Mouse (Mus musculus): ENCODE results near the gene Cnot6l. TPM values are rescaled to one million over a fixed set of nuclear protein-coding genes. Genes with fewer than 3 reads are reported as not detected.

The Cnot6l gene
- polyA plus RNA-seq (2014; fragmentation: Illumina TruSeq; extraction: RNeasy Lipid Tissue Mini Kit (QIAGEN cat#74804); ENCODE audit: insufficient read depth, low read depth, low replicate concordance): 10.4 TPM

GRCm38 (mm10) chr5:96164021-96164411 lies at the start of gene Cnot6l:
TSS of gene Cnot6l (minus strand) at chr5:96164171.

GRCm38 (mm10) chr5:96209459-96209858 lies 45.5 kb upstream of the Cnot6l start, which contains the start of gene Mrpl1:
TSS of gene Mrpl1 (plus strand) at chr5:96209493.

Other genes starting within 250 kb of the Cnot6l start
- gene Cxcl13, start 207.2 kb downstream of the Cnot6l start, polyA plus RNA-seq (2014; fragmentation: Illumina TruSeq; extraction: RNeasy Lipid Tissue Mini Kit (QIAGEN cat#74804); ENCODE audit: insufficient read depth, low read depth, low replicate concordance): 25.6 TPM
- gene Mrpl1, start 45.3 kb upstream of the Cnot6l start, polyA plus RNA-seq (2014; fragmentation: Illumina TruSeq; extraction: RNeasy Lipid Tissue Mini Kit (QIAGEN cat#74804); ENCODE audit: insufficient read depth, low read depth, low replicate concordance): 9.2 TPM
- 0.41 TPM for gene Fras1, start 209.8 kb upstream of the Cnot6l start, polyA plus RNA-seq (2014; fragmentation: Illumina TruSeq; extraction: RNeasy Lipid Tissue Mini Kit (QIAGEN cat#74804); ENCODE audit: insufficient read depth, low read depth, low replicate concordance)